Mouse (Mus musculus) R1 (cell line): Measurements from ENCODE around the gene Klhdc3.

Source experiments
- DNase-seq: peaks from one replicate; pipeline ENCODE4 v3.0.0-alpha.2; 2018; ENCODE audit warnings: low read depth, low spot score

The Klhdc3 gene

GRCm38 (mm10) chr17:46680760-46681373, at the start of gene Klhdc3:
Gene Klhdc3 (minus strand): TSS chr17:46680914.
- DNase-seq: peak; percentile 100

GRCm38 (mm10) chr17:46728904-46729318, 48.2 kb upstream of the Klhdc3 start, which contains the start of gene Gnmt:
Gene Gnmt (minus strand): TSS chr17:46729168.
- DNase-seq: peak; percentile 64

- DNase-seq: peak; percentile 57
These were observed 47.8 kb upstream of the Klhdc3 start for GRCm38 (mm10) chr17:46728496-46728895.

GRCm38 (mm10) chr17:46728021-46728420, 47.3 kb upstream of the Klhdc3 start:
- peak; percentile 89 for DNase-seq

- DNase-seq: no peak
These were observed 46.6 kb upstream of the Klhdc3 start for GRCm38 (mm10) chr17:46727271-46727670.

- no peak for DNase-seq
These were observed 45.3 kb upstream of the Klhdc3 start for GRCm38 (mm10) chr17:46725731-46726645.

- DNase-seq: peak; percentile 87
These were observed 44.6 kb upstream of the Klhdc3 start for GRCm38 (mm10) chr17:46725273-46725672.

GRCm38 (mm10) chr17:46724477-46725084, 43.9 kb upstream of the Klhdc3 start:
- DNase-seq: no peak

- DNase-seq: no peak
These were observed 40.4 kb upstream of the Klhdc3 start for GRCm38 (mm10) chr17:46721077-46721476.

- peak; percentile 85 for DNase-seq
These were observed 34.2 kb upstream of the Klhdc3 start for GRCm38 (mm10) chr17:46714756-46715481.

GRCm38 (mm10) chr17:46713849-46714248, 33.1 kb upstream of the Klhdc3 start:
- DNase-seq: no peak

GRCm38 (mm10) chr17:46712442-46712841, 31.7 kb upstream of the Klhdc3 start:
- DNase-seq: no peak

GRCm38 (mm10) chr17:46711612-46712271, 31.0 kb upstream of the Klhdc3 start:
- DNase-seq: peak; percentile 49

- DNase-seq: peak; percentile 97
These were observed 30.4 kb upstream of the Klhdc3 start, which contains the start of gene Pex6 for GRCm38 (mm10) chr17:46710959-46711597. Gene Pex6 (plus strand): TSS chr17:46711463.

- DNase-seq: no peak
These were observed 25.8 kb upstream of the Klhdc3 start for GRCm38 (mm10) chr17:46706375-46707089.

GRCm38 (mm10) chr17:46704887-46705835, 24.4 kb upstream of the Klhdc3 start, which contains the start of gene Ppp2r5d:
Gene Ppp2r5d (minus strand): TSS chr17:46705111.
- DNase-seq: peak; percentile 100

GRCm38 (mm10) chr17:46703971-46704886, 23.5 kb upstream of the Klhdc3 start:
- DNase-seq: peak; percentile 58
